Mouse (Mus musculus): ENCODE results near the gene Mpp3.

Gene Mpp3

GRCm38 (mm10) chr11:101979140-101979539 lies 49.1 kb downstream of the Mpp3 start:
- no peak for DNase-seq (ENCODE audit: low spot score in 2 of 2)

- DNase-seq (ENCODE audit: low spot score in 2 of 2) = no peak
Observed at GRCm38 (mm10) chr11:101976949-101977348, 51.3 kb downstream of the Mpp3 start.

GRCm38 (mm10) chr11:101974923-101975322 lies 53.3 kb downstream of the Mpp3 start:
- no peak for DNase-seq (ENCODE audit: low spot score in 2 of 2)

- no peak for DNase-seq (ENCODE audit: low spot score in 2 of 2)
Observed at GRCm38 (mm10) chr11:101974181-101974580, 54.1 kb downstream of the Mpp3 start.

GRCm38 (mm10) chr11:101973496-101973895 lies 54.8 kb downstream of the Mpp3 start:
- no peak for DNase-seq (ENCODE audit: low spot score in 2 of 2)

- DNase-seq (ENCODE audit: low spot score in 2 of 2) = no peak
Observed at GRCm38 (mm10) chr11:101972651-101973050, 55.6 kb downstream of the Mpp3 start.

- no peak for DNase-seq (ENCODE audit: low spot score in 2 of 2)
Observed at GRCm38 (mm10) chr11:101972097-101972496, 56.2 kb downstream of the Mpp3 start.

- DNase-seq (ENCODE audit: low spot score in 2 of 2) = no peak
Observed at GRCm38 (mm10) chr11:101971410-101971809, 56.9 kb downstream of the Mpp3 start.

- no peak for DNase-seq (ENCODE audit: low spot score in 2 of 2)
Observed at GRCm38 (mm10) chr11:101969835-101970234, 58.4 kb downstream of the Mpp3 start.

GRCm38 (mm10) chr11:101968791-101969190 lies 59.5 kb downstream of the Mpp3 start:
- DNase-seq (ENCODE audit: low spot score in 2 of 2) = peak; percentile 73 to 79

GRCm38 (mm10) chr11:101968311-101968710 lies 60.0 kb downstream of the Mpp3 start:
- no peak for DNase-seq (ENCODE audit: low spot score in 2 of 2)

GRCm38 (mm10) chr11:101966965-101967614 lies 61.2 kb downstream of the Mpp3 start, which contains the start of gene Sost:
Gene Sost (minus strand): TSS chr11:101967015.
- no peak for DNase-seq (ENCODE audit: low spot score in 2 of 2)

- no peak for DNase-seq (ENCODE audit: low spot score in 2 of 2)
Observed at GRCm38 (mm10) chr11:101965553-101965952, 62.7 kb downstream of the Mpp3 start.

- DNase-seq (ENCODE audit: low spot score in 2 of 2) = no peak
Observed at GRCm38 (mm10) chr11:101964647-101965046, 63.6 kb downstream of the Mpp3 start.

GRCm38 (mm10) chr11:101963473-101964291 lies 64.6 kb downstream of the Mpp3 start:
- no peak for DNase-seq (ENCODE audit: low spot score in 2 of 2)

GRCm38 (mm10) chr11:101963043-101963442 lies 65.2 kb downstream of the Mpp3 start:
- no peak for DNase-seq (ENCODE audit: low spot score in 2 of 2)

GRCm38 (mm10) chr11:101957476-101957875 lies 70.8 kb downstream of the Mpp3 start:
- DNase-seq (ENCODE audit: low spot score in 2 of 2) = no peak

- DNase-seq (ENCODE audit: low spot score in 2 of 2) = no peak
Observed at GRCm38 (mm10) chr11:101953441-101953840, 74.8 kb downstream of the Mpp3 start.

GRCm38 (mm10) chr11:101952541-101953341 lies 75.5 kb downstream of the Mpp3 start:
- peak in 1 of 2 experiments; percentile 25 for DNase-seq (ENCODE audit: low spot score in 2 of 2)

- no peak for DNase-seq (ENCODE audit: low spot score in 2 of 2)
Observed at GRCm38 (mm10) chr11:101950021-101950420, 78.2 kb downstream of the Mpp3 start.
